Mouse (Mus musculus) liver, adult 2 months (tissue): ENCODE data around the gene Fnbp1.

Experiments
- CTCF ChIP-seq: fragments of 200-500 bp; IDR thresholded peaks from 2 replicates; pipeline ENCODE4 v1.5.1; 2011; ENCODE audit warnings: low read depth, low read length, control low read depth
- POLR2A ChIP-seq: fragments of 200-500 bp; IDR thresholded peaks from 2 replicates; pipeline ENCODE4 v1.6.1; 2011; ENCODE audit warnings: low read length, control low read depth; ENCODE audit not compliant: insufficient read depth; ENCODE audit errors: extremely low read depth

DNA sequence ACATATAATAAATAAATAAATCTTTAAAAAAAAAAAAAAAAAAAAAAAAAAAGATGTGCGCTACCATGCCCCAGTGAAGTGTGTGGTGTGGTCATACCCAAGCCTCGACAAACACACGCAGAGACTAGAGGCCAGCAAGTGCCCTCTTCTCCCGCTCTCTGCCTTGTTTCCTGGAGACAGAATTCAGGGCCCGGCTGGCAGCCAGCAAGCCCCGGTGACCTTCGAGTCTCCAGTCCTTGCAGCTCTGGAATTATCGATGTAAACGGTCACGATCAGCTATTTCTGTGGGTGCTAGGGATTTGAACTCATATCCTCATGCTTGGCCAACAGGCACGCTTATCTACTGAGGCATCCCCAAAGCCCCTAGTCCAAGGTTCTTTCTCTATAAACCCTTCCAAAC lies 43.2 kb downstream of the Fnbp1 start:
- TF ChIP-seq CTCF (no peak), POLR2A (no peak)
